Mouse (Mus musculus) E14TG2a.4 (cell line): ENCODE measurements around the gene Gm21954.
A peak's percentile ranks its signal among the peaks of the same experiment; 100 is the strongest.

Source experiments
- H3K27me3 ChIP-seq: 2 replicates; pipeline ENCODE4 v1.6.1; 2014; ENCODE audit warnings: low read length, control low read depth; ENCODE audit not compliant: insufficient read depth
- H3K36me3 ChIP-seq: 2 replicates; pipeline ENCODE4 v1.6.1; 2014; ENCODE audit warnings: low read length, control low read depth; ENCODE audit not compliant: insufficient read depth
- H3K4me1 ChIP-seq: replicated peaks from 2 replicates; pipeline ENCODE4 v1.6.1; 2014; ENCODE audit warnings: low read depth, low read length, control low read depth
- H3K4me3 ChIP-seq: replicated peaks from 2 replicates; pipeline ENCODE4 v1.5.1; 2014; ENCODE audit warnings: mild to moderate bottlenecking, low read length
- H3K9me3 ChIP-seq: 2 replicates; pipeline ENCODE4 v1.6.1; 2014; ENCODE audit warnings: low read length, control low read depth
- CTCF ChIP-seq: conservative IDR thresholded peaks from 2 replicates; pipeline ENCODE4 v1.5.1; 2014; ENCODE audit warnings: low read length
- NANOG ChIP-seq: IDR thresholded peaks from 2 replicates; pipeline ENCODE4 v1.6.1; 2014; ENCODE audit warnings: borderline replicate concordance, low read length, mixed read lengths
- POU5F1 ChIP-seq: IDR thresholded peaks from 2 replicates; pipeline ENCODE4 v1.6.1; 2014; ENCODE audit warnings: low read length, borderline replicate concordance

Gm21954 gene

GRCm38 (mm10) chr3:55479306-55479705, 7.3 kb upstream of the Gm21954 start:
- Histone ChIP-seq H3K4me3 (no peak overlapping the region), H3K4me1 (peaks cover 21% of the 10 kb centered on the region)

DNA sequence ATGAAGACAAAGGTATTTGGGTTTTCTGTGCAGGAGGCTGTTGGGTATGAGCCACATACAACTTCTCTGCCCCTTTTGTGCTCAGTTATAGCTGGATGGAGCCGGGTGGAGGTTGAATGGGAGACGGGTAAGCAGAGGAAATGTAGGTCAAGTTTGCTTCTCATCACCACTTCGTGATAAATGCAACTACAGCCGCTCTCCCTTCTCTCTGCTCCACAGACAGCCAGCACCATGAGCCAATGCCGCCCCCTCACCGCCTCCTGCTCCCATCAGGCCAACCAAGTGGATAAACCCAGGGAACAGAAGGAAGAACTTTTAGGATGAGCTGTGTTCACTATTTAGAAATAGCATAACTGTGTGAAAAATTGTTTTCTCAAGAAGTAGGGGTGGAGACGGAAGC, 4.7 kb upstream of the Gm21954 start:
- H3K27me3 ChIP-seq: no peaks in the 10 kb centered on the region
- TF ChIP-seq NANOG (no peak), CTCF (no peak), POU5F1 (no peak)

More at GRCm38 (mm10) chr3:55479306-55479705, 7.3 kb upstream of the Gm21954 start:
- TF ChIP-seq CTCF (no peak), NANOG (no peak), POU5F1 (no peak)
- Histone ChIP-seq H3K9me3 (no peaks in the 10 kb centered on the region), H3K27me3 (no peaks in the 10 kb centered on the region), H3K36me3 (no peaks in the 10 kb centered on the region)

GRCm38 (mm10) chr3:55473146-55473545, 1.1 kb upstream of the Gm21954 start:
- H3K36me3 ChIP-seq: no peaks in the 10 kb centered on the region
- H3K4me3 ChIP-seq: no peak overlapping the region
- peaks cover 5% of the 10 kb centered on the region; the same call in 1 of the 2 replicates for H3K4me1 ChIP-seq
- H3K27me3 ChIP-seq: no peaks in the 10 kb centered on the region
- no peaks in the 10 kb centered on the region for H3K9me3 ChIP-seq
- TF ChIP-seq NANOG (no peak), CTCF (no peak), POU5F1 (no peak)

More for the DNA sequence above, 4.7 kb upstream of the Gm21954 start:
- peaks cover 12% of the 10 kb centered on the region; the same call in 1 of the 2 replicates for H3K4me1 ChIP-seq
- H3K4me3 ChIP-seq: no peak overlapping the region
- H3K9me3 ChIP-seq: no peaks in the 10 kb centered on the region
- no peaks in the 10 kb centered on the region for H3K36me3 ChIP-seq

- no peak overlapping the region for H3K4me3 ChIP-seq
- no peaks in the 10 kb centered on the region for H3K9me3 ChIP-seq
- no peak for TF ChIP-seq POU5F1
- TF ChIP-seq CTCF: no peak
- no peak for TF ChIP-seq NANOG
- peaks cover 6% of the 10 kb centered on the region; the same call in 1 of the 2 replicates for H3K4me1 ChIP-seq
- no peaks in the 10 kb centered on the region for H3K27me3 ChIP-seq
- no peaks in the 10 kb centered on the region for H3K36me3 ChIP-seq
Measured at GRCm38 (mm10) chr3:55466348-55466747, 5.7 kb downstream of the Gm21954 start.

GRCm38 (mm10) chr3:55465785-55466184, 6.2 kb downstream of the Gm21954 start:
- Histone ChIP-seq H3K27me3 (no peaks in the 10 kb centered on the region), H3K4me3 (no peak overlapping the region), H3K4me1 (peaks cover 6% of the 10 kb centered on the region; the same call in 1 of the 2 replicates), H3K9me3 (no peaks in the 10 kb centered on the region; the same call in 1 of the 2 replicates), H3K36me3 (no peaks in the 10 kb centered on the region)
- no peak for TF ChIP-seq CTCF

- Histone ChIP-seq H3K36me3 (no peaks in the 10 kb centered on the region), H3K27me3 (no peaks in the 10 kb centered on the region), H3K4me1 (peaks cover 6% of the 10 kb centered on the region; the same call in 1 of the 2 replicates), H3K9me3 (no peaks in the 10 kb centered on the region; the same call in 1 of the 2 replicates), H3K4me3 (no peak overlapping the region)
- TF ChIP-seq POU5F1 (no peak), CTCF (no peak), NANOG (no peak)
Measured at GRCm38 (mm10) chr3:55464226-55464625, 7.8 kb downstream of the Gm21954 start.

DNA sequence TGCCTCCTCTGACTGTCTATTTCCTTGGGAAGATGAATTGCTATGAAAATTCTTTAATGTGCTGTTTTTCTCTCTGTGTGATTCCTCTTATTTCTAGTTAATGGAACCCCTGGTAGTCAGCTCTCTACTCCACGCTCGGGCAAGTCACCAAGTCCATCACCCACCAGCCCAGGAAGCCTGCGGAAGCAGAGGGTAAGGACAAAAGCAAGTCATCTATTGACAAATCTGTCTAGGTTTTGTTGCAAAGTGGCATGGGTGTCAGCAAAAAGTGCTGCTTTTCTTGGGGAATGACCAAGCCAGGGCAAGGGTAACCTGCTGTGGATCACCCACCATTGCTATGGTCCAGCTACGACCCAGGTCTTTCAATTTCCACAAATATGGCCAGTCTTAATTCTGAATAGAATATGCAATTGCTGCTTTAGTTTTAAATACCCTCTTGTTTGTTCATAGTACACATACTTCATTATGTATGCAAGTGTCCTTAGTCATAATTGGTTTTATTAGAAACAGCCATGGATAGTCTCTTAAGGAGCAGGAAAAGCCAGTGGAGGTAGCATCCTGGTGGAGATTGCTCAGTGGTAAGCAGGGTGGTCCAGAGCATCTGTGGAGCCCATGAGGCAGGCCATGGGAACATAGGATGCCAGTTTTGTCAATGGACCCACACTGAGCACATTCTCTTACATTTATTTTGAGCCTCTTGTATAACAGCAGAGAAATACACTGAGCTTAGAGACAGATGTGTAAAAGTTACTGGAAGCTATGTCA, 8.9 kb downstream of the Gm21954 start:
- Histone ChIP-seq H3K4me1 (peaks cover 6% of the 10 kb centered on the region; the same call in 1 of the 2 replicates), H3K36me3 (no peaks in the 10 kb centered on the region), H3K27me3 (no peaks in the 10 kb centered on the region), H3K9me3 (no peaks in the 10 kb centered on the region; the same call in 1 of the 2 replicates), H3K4me3 (no peak overlapping the region)
- no peak for TF ChIP-seq POU5F1
- no peak for TF ChIP-seq CTCF
- TF ChIP-seq NANOG: no peak

DNA sequence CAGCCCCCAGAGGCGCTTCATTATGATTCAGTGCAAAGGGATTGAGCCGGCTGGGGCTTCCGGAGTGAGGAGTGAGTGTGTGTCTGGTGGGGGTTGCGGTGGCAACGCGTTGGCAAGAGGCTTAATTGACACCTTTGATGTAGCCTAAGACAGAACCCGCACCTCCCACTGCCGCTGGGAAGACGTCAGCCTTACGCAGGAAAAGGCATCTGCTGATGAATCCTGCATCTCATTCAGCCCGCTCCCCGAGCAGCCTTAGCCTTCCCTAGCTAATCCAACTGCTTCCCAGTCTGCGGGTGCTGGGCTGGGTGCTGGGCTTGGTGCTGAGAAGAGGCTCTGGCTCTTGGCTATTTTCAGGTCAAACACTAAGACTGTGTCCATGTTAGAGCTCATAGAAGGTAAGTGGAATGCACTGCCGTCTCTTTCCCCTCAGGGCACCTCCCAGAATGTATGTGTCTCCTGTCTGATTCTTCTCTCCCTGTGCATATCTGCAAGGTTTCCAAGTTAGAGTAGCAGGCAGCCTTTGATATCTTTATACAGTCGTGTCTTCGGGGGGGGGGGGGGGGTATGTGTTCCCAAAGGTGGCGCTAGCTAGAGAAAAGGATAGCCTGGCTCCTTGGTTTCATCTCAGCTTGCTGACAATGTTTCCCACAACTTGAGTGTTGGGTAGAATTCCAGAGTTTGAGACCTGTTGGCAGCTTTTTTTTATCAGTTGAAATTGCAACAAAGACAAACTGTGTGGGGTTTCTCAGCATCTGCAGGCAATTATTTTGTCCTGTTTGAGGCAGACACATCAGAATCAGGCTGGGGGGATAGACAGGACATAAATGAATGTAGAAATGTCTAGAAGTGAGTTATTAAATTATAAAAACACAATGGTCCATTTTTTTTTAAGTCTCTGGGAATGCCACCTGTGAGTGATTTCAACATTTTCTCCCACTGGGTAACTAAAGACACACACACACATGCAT, 10.0 kb downstream of the Gm21954 start:
- Histone ChIP-seq H3K4me1 (peaks cover 6% of the 10 kb centered on the region; the same call in 1 of the 2 replicates), H3K4me3 (0 out of 2 replicates have a peak overlapping the region, but pooled peaks have one; percentile 17), H3K36me3 (no peaks in the 10 kb centered on the region), H3K27me3 (no peaks in the 10 kb centered on the region), H3K9me3 (no peaks in the 10 kb centered on the region; the same call in 1 of the 2 replicates)
- TF ChIP-seq CTCF (no peak), POU5F1 (no peak), NANOG (no peak)
